Mouse (Mus musculus) ES-E14 (cell line): ENCODE data around the gene Sirt1.
"Not testable (repeated sequence)": the region's sequence is repeated elsewhere in the genome, so short reads cannot be mapped to it uniquely, and the experiment has no call there.

Experiments
- HCFC1 ChIP-seq: IDR thresholded peaks from 2 replicates; pipeline ENCODE4 v1.6.1; 2012; ENCODE audit warnings: low read length, inconsistent platforms, borderline replicate concordance; ENCODE audit not compliant: insufficient read depth
- MAFK ChIP-seq: IDR thresholded peaks from 2 replicates; pipeline ENCODE4 v1.6.1; 2014; ENCODE audit warnings: mild to moderate bottlenecking, low read depth, low read length, inconsistent platforms; ENCODE audit not compliant: insufficient read depth
- ZC3H11A ChIP-seq: IDR thresholded peaks from 2 replicates; pipeline ENCODE4 v1.6.1; 2012; ENCODE audit warnings: low read depth, mild to moderate bottlenecking, inconsistent platforms, low read length, borderline replicate concordance

- TF ChIP-seq ZC3H11A, MAFK, HCFC1: not testable (repeated sequence)
Measured at GRCm38 (mm10) chr10:63385897-63386296, 4.4 kb upstream of the Sirt1 start.
